Mouse (Mus musculus): ENCODE measurements at regions not wholly inside any gene's neighbourhood (a gene's known extent, or its start where the extent isn't known, plus 50 kb on each side); places are given as distances from the start of the nearest gene placed in this dataset.
"Not testable (repeated sequence)": the region's sequence is repeated elsewhere in the genome, so short reads cannot be mapped to it uniquely, and the experiment has no call there.

DNA sequence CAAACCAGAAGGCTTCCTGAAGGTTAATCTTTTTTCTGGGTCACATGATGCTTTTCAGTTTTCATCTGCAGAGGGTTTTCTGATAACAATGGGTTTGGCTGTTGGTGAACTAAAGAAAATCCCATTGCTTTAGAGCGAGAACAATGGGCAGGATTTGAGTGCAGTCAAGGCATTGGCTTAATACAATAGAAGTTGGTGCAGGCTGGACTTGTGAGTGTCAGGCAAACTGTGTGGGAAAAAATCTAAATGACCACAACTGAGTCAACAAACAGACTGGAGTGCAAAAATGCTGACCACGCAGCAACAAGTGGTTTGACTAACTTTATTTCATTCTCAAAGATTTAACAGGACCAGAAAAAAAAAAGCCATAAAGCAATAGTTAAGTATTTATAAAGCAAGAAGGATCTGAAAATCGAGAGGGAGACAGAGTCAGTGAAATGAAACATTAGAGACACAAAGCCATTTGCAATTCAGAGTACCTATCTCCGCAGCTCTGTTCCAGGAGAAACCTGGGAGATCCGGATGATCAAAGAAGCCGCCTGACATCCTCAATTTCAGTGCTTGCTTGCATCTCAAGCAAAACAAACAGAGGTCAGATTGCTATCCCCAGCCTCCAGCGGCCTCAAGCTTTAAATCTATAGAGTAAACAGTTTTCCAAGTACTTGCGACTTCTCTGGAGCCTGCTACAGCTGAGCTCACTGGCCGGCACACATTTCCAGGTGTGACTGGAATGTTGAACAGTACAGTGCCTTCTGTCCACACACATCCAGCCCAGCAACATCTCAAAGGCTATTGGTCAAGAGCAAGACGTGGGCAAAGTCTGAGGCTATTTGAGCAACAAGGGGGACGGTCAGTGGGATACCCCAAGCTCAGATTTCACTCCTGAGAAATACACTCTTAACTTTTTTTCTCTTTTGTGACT, 229.5 kb upstream of the Arglu1 start:
- DNase-seq (ENCODE audit: low spot score), result no peak

DNA sequence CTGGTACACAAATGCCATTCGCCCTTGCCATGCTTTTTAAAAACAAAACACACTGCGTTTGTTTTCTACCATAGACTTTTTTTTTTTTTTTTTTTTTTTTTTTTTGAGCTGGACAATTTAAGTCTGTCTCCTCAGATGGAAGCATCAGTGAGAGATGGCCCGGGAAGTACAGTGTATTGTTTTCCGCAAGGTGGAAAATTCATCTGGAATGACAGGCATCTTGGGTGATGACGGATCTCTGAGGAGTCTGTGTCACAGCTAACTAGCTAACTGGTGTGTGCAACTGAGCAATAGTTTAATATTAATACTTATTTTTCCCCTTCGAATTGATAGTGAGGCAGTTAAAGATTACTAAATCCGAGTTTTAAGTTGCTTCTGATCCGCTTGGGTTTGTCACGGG, 228.7 kb upstream of the Arglu1 start:
- DNase-seq (ENCODE audit: low spot score), result no peak

DNA sequence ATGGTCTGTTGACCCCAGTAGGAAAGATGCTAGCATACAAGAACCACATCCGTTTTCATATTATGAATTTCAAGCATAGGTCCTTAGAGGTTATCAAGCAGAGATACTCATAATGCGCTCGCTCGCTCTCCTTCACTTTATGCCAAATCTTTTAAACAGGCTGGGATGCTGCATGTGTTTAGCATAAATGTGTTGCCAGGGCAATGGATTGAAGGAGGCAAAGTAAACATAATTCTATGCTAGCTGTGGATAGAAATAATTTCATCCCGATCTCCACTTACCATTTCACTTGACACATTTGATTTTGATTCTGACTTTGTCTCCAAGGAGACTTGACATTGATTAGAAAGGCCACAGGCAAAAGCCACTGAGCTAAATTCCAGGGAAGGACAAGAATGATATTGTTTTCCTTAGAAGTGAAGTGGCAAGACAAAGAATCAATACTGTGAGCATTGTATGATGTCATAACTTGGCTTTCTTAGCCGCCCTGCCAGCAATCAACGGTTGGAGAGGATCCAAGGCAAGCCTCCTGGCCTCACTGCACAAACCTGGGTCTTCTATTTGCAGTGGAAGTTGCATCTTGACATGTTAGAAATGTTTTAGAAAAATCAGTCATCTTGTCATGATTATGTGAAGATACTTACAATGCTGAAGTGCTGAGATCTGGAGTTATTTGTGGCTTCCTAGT, 217.3 kb upstream of the Arglu1 start:
- no peak for DNase-seq (ENCODE audit: low spot score)

DNA sequence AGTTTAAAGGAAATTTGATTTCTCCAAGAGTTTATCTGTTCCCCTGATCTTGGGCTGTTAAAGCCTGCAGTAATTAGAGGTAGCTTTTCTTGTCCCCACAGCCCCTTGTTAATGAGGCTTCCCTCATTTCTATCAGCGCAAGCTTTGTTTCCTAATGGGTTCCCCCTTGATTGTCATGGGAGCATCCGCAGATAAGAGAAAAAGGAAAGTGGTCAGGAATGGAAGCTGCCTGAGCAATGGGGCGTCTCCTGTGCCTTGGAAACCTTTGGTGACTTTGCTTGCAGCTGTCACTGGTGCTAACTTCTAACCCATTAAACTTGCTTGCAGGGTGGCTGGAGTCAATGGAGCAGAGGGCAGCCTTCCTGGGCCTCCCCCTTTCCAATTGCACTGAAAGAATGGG, 202.7 kb upstream of the Arglu1 start:
- no peak for DNase-seq (ENCODE audit: low spot score)

DNA sequence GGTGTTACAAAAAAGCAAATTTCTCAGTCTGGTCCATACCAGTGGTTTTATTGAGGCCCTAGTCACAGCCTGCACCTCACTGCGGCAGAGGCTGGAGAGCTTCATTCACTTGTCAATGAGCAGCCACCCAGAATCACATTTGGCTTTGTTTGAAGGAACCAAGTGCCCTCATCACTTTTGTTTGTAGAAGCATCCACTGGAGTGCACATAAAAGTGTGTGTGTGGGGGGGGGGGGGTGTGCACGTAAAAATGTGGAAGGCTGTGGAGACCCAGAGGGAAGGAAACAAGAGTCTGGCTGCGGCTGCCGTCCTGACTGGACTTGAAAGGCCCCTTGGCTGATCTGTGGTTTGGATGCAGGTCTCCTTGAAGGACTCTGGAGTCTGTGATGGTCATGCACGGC, 187.0 kb upstream of the Arglu1 start:
- DNase-seq (ENCODE audit: low spot score), result no peak

DNA sequence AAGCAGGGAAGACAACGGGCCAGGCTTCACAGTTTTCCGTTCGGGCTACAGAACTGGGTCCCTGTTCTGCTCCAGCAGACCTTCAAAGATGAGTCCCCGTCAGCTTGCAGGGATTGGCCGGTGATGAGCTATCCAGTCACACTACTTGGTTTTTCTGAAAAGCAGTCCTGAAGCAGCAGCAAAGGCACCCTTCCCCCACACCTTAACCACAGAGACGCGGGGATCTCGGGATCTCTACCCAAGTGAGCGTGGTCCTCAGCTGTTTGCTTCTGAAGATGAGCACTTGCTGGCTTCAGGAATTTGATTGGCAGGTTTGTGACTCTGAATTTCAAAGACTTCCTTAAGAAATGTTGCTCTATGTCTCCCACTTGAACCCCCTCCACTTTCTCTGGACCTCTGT, 186.6 kb upstream of the Arglu1 start:
- DNase-seq (ENCODE audit: low spot score), result no peak

DNA sequence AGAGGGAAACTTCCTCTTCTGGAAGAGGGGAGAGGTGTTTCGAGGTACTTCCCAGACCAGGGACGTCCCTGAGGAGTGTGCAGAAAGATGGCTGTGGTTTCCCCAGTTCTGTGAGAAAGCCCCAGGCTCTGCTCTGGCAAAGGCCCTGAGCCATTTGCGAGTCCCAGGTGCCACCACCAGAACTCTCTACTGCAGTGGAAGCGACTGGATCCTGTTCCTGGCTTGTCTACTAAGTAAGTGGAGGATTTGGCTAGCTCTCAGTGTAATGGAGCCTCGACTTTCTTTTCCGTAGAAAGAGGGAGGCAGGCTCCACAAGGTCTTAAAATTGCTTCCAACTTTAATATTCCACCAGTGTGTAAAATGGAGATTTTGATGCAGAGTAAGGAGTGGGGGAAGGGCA, 186.1 kb upstream of the Arglu1 start:
- DNase-seq (ENCODE audit: low spot score), result no peak

DNA sequence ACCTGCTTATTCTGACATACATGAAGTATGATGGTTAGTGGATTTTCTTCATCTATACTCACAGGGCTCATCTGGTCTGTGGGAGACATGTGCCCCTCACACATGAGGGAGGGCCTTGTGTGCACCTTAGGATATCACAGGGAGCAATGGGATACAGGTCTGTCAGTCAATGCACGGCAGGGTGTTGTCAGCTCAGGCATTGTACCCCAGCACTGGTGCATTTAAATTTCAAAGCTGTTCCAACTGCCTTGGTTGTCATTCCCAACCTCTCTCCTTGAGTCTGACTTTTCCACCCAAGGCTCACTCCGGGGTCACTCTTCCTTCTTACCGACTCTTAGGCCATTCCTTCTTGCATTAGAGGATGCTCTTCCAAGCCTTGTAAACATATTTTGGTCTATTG, 181.6 kb upstream of the Arglu1 start:
- DNase-seq (ENCODE audit: low spot score), result no peak

DNA sequence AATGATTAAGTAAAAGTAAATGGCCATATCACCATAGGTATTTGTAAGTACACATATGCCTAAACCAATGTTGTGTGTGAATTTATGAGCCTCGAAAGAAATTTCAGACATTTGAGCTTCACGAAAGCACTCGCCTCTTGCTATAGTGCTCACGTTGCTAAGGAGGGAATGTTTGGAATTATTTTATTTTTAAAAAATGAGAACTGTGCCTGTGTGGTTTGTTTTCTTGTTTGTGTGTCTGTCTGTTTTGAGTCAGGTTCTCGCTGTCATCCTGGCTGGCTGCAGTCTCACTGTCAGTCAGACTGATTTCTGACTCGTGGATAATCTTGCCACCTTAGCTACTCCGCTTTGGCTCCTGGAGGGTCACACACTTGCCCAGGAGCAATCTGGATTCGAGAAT, 180.7 kb upstream of the Arglu1 start:
- no peak for DNase-seq (ENCODE audit: low spot score)

DNA sequence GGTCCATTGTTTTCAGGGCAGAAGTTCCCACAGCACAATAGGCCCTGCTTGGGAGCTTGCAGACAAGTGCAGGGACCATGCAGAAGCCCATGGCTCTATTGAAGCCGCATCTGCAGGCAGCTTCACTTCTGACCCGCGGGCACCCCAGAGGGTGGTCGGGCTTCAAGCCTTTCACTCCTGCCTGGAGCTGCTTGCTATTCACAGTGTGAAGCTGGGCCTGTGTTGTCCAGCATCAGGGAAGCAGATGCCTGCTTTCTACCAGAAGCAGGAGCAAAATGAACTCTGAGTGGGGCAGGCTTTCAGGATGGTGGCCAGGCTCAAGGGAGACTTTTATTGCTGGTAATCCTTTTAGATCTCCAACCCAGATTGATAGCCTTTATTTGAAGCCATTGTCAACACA, 180.2 kb upstream of the Arglu1 start:
- DNase-seq (ENCODE audit: low spot score), result no peak

DNA sequence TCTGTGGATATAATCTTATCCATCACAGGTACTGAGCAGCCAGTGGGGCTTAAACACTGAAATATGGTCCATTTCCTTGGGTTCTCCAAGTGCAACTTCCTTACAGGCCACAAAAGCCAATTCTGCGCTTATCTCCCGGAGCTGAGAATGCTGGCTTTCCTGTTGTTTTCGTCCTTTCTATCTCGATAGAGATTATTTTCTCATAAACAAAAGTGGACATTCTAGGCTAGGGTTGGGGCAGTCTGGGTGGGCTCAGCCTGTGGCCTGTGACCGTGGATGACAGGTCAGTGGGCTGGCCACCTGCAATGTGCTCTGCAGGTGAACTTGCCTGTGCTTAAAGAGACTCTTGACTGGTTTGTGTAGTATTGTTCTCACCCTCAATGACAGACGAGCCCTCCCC, 179.0 kb upstream of the Arglu1 start:
- no peak for DNase-seq (ENCODE audit: low spot score)

DNA sequence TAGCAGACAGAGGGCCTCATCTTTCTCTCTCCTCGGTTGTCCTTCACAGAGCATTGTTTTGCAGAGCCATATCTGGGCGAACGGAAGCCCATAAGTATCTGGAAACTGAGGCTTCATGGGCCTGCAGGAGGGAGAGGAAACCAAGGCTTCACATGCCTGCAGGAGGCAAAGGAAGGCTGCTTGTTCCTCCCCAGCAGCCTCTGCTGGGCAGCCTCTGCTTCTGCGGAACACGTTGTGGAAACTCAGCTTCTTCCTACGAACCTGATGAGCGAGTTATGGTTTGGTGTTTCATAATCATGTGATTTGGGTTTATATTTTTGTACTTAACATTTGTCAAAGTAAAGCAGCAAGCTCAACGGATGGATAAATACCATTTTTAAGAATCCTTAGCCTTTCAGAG, 177.6 kb upstream of the Arglu1 start:
- no peak for DNase-seq (ENCODE audit: low spot score)

DNA sequence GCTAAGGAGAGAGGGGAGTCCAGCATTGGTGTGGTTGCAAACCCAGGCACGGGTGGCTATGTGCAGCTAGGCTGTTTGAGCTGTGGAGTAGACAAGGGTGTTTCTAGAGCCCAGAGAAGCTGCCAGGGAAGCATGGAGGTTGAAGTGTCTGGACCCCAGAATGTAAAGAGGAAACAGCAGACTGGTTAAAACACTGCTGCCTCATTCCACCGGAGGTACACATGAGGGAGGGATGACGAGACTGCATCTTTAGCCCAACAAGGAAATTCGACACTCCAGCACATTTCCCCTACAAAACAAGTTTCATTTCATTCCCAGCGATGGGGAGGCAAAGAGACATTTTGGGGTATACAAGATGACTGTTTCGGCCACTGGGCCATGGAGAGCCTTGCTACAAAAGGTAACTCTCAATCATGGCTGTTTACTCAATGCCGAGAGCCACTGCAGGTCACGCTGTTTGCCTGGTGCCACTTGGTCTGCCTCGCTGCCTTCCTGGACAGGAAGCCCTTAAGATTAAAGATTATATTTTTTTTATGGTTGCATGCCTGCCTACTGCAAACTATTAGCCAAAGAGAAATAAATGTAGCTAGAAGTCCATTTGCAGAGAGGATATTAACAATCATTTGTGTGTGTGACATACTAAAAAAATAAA, 176.9 kb upstream of the Arglu1 start:
- no peak for DNase-seq (ENCODE audit: low spot score)

DNA sequence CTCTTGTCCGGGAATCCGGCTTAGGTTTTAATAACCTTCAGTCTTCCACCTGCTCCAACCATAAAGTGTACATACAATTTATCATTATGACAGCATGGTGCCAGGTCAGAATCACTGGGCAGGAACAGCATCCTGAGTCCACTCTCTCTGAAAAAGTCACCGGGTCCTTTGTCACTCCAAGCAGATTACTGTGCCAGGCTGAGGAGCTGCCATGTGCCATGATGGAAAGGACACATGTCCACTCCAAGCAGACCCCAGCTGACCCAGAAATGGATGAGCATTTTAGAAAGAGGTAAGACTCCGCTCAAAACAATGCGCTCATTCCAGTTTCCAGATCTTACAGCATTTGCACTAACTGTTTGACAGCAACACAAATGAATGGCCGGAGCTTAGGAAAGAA, 172.4 kb upstream of the Arglu1 start:
- DNase-seq (ENCODE audit: low spot score), result no peak

DNA sequence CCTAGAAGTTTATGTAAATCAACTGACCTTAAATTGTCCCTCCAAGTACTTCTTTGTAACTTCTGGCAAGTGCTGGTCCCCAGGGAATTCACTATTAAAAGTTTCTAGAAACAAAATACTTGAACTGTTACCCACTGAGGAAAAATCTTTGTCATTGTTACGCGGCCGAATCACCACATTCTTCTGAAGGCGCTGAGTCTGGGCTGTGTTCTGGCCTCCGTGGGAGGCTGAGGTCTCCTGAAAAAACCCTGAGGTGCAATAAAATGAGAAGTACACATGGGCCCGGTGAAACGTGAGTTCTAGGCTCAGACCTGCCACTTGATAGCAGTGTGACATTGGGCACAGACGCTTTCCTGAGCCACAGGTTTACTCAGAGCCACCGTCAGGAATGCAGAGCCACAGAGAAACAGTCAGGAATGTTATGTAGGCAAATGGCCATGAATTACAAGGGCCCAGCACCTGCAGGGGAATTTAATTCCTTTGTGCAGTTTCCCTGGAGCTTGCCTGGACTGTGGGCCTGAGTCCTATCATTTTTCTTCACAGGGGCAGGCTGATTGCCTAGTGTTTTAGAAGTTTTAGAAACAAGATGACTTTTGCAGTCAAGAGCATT, 171.1 kb upstream of the Arglu1 start:
- DNase-seq (ENCODE audit: low spot score), result no peak

DNA sequence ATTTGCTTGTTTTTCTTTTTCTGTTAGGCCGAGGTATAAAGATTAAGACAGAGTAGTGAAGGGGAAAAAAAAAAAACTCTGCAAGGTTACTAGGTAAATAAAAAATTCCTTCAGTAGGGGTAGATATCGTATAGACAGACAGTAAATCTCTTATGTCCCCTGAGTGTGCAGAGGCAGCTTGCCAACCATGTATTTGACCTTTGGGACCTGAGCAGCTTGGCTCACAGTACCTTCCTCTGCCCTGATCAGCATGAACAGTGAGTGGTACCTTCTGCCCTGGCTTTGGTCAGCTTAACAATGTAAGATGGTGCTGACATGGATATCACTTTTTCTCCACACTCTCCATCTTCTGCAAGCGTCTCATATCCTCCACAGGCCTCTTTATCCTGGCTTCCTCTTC, 168.3 kb upstream of the Arglu1 start:
- DNase-seq (ENCODE audit: low spot score), result no peak

DNA sequence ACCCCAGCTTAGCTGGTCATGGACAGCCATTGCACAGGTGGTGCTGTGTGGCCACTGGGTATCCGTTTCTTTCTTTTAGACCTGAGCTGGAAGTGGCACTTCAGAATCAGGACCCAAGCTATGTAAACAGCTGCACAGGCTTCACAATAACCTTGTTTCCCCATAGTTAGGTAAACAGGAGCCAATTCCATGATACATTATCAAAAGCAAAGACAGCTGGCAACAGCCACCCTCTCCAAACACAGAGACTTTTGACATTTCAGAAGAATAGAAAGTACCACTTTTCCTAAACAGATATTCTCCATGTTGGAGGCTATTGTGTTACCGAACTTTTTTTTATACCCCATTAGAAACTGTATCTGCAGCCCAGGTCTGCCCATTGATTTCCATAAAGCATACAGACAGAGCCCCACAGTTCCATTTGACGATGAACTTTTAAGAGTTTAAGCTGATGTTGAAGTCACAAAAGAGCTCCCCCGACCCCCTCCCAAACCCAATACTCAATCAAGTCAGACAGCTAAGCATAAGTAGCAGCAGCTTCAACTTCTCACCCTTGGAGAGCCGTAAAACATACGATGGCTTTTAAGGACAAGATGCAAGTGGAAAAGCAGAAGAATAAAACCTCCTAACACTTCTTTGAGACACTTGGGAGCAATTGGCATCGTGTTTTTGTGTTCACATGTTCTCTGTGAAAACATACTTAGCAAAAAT, 162.5 kb upstream of the Arglu1 start:
- DNase-seq (ENCODE audit: low spot score), result no peak

DNA sequence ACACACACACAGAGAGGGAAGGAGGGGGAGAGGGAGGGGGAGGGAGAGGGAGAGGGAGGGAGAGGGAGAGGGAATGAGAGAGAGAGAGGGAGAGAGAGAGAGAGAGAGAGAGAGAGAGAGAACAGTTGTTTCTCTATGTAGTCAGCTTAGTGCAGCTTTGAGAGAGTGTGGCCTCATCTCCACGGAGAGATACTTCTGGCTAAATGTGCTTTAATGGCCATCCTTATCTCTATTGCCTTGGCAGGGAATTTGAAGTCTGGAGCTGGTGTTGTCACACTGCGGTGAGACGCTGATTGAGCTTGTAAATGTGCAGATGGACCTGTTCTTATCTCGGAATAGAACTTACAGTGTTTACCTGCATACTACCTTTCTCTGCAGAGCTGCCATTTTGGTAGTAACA, 160.9 kb upstream of the Arglu1 start:
- DNase-seq (ENCODE audit: low spot score), result no peak

DNA sequence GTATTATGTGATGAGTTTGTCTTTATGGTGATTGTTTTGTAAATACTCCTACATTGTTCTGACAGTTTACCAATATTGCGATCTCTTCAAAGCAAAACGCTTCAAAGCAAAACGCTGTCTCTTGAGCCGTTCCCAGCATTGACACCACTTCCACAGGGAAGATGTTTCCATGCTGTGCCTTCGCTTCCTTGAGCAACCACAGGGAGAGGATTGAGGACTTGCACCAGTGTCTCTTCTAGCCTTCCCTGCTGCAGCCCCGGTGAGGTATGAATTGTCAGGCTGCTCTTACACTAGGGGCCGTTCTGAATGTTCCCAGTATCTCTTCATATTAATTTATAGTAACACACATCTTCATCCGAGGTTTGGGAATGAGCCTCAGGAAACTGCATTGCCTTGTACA, 160.4 kb upstream of the Arglu1 start:
- DNase-seq (ENCODE audit: low spot score), result no peak

DNA sequence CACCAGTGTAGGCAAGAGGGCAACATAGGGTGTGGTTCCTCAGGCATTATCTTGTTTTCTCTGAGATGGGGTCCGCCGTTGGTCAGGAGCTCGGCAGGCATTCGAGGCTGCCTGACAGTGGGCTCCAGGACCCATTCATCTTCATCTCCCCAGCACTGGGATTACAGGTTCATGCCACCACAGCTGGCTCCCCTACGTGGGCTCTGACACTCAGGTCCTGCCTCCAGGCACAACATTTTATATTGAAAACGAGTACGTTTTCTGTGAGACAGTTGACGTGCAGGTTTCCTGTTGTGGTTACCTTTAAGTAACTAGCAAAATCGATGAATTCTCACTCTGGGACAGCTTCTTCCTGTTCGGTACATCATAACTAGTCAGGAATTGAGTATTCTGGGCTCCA, 157.3 kb upstream of the Arglu1 start:
- no peak for DNase-seq (ENCODE audit: low spot score)

DNA sequence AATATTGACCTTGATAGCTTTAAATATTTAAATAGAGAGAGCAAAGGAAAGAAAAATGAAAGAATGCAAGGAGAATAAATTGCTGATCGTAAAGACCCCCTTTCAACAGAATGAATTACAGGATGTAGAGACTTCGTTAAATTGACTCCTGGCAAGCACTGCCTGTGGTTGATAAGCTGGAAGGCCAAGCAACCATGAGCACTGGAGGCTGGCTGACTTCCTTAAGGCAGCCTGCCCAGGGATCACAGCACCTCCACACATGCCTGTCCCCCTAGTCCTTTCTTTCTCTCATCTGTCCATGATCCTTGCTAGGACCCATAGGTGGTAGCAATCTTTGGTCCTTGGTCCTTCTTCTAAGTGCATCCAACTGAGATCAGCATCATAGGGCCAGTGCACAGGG, 152.0 kb upstream of the Arglu1 start:
- DNase-seq (ENCODE audit: low spot score), result no peak

DNA sequence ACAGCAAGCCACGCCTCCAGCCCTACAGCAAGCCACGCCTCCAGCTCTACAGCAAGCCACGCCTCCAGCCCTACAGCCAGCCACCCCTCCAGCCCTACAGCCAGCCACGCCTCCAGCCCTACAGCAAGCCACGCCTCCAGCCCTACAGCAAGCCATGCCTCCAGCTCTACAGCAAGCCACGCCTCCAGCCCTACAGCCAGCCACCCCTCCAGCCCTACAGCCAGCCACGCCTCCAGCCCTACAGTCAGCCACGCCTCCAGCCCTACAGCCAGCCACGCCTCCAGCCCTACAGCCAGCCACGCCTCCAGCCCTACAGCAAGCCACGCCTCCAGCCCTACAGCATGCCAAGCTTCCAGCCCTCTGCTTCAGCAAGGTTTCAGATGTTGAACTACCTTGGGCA, 145.8 kb upstream of the Arglu1 start:
- not testable (repeated sequence) for DNase-seq (ENCODE audit: low spot score)
